Mouse (Mus musculus) cerebellum, adult 2 months (tissue): Measurements from ENCODE around the gene Iqgap2.

Experiments
- CTCF ChIP-seq: fragments of 200-500 bp; IDR thresholded peaks from 2 replicates; pipeline ENCODE4 v1.5.1; 2011; ENCODE audit warnings: low read depth, mild to moderate bottlenecking, control low read depth, low read length, moderate library complexity, borderline replicate concordance; ENCODE audit not compliant: insufficient read depth
- POLR2A ChIP-seq: fragments of 200-500 bp; IDR thresholded peaks from 2 replicates; pipeline ENCODE4 v1.6.1; 2011; ENCODE audit warnings: low read length, control low read depth, borderline replicate concordance; ENCODE audit not compliant: insufficient read depth

DNA sequence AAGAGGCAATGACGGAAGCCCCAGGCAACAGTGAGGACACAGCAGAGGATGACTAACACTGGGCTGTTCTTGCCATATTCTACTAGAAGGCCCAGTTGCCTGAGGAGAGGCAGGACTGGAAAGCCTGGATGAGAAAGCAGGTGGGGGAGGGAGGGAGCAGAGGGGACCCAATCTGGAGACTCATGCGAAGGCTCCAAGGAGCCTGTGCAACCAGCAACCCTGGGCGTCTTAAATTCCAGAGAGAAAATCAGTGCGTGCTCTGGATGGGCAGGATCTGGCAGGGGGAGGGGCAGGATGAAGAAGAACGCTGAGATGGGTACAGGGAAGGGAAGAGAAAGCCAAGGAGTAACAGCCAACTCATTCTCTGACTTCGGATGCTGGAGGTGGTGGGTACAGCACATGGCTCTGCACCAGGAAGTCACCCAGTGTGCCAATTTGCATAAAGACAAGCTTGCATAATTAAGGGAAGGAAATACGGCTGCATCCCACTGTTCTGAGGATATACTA, 42.2 kb downstream of the Iqgap2 start:
- TF ChIP-seq CTCF: no peak
- no peak for TF ChIP-seq POLR2A
